Mouse (Mus musculus) urinary bladder, postnatal 4 days (tissue): ENCODE measurements around the gene Lrrc63.

ENCODE experiments used
- DNase-seq, 2 experiments: peaks; one replicate each; pipeline ENCODE4 v3.0.0; 2021 to 2022; ENCODE audit warnings: low spot score in 2 of 2

Gene Lrrc63

GRCm38 (mm10) chr14:75138503-75138902 lies 7.8 kb upstream of the Lrrc63 start:
- no peak for DNase-seq

GRCm38 (mm10) chr14:75136119-75136966 lies 5.7 kb upstream of the Lrrc63 start:
- no peak for DNase-seq

- no peak for DNase-seq
These were observed 749 bp upstream of the Lrrc63 start for GRCm38 (mm10) chr14:75131324-75131935.

- DNase-seq: no peak
These were observed 9.0 kb downstream of the Lrrc63 start for GRCm38 (mm10) chr14:75121658-75122057.

- DNase-seq: no peak
These were observed 27.7 kb downstream of the Lrrc63 start for GRCm38 (mm10) chr14:75102956-75103355.

GRCm38 (mm10) chr14:75077946-75078345 lies 52.7 kb downstream of the Lrrc63 start:
- no peak for DNase-seq

GRCm38 (mm10) chr14:75075299-75076180 lies 55.1 kb downstream of the Lrrc63 start:
- no peak for DNase-seq

GRCm38 (mm10) chr14:75071091-75071490 lies 59.6 kb downstream of the Lrrc63 start:
- DNase-seq: no peak

GRCm38 (mm10) chr14:75069356-75069979 lies 61.2 kb downstream of the Lrrc63 start:
- DNase-seq: no peak

GRCm38 (mm10) chr14:75068430-75069112 lies 62.1 kb downstream of the Lrrc63 start:
- no peak for DNase-seq

- DNase-seq: no peak
These were observed 65.5 kb downstream of the Lrrc63 start for GRCm38 (mm10) chr14:75065211-75065610.

GRCm38 (mm10) chr14:75064520-75064919 lies 66.2 kb downstream of the Lrrc63 start:
- no peak for DNase-seq

GRCm38 (mm10) chr14:75063936-75064335 lies 66.7 kb downstream of the Lrrc63 start:
- DNase-seq: no peak

- DNase-seq: no peak
These were observed 70.1 kb downstream of the Lrrc63 start for GRCm38 (mm10) chr14:75060562-75060961.

GRCm38 (mm10) chr14:75056861-75057431 lies 73.7 kb downstream of the Lrrc63 start:
- DNase-seq: no peak

- DNase-seq: peak in 1 of 2 experiments; percentile 25
These were observed 76.0 kb downstream of the Lrrc63 start for GRCm38 (mm10) chr14:75054455-75055343.

GRCm38 (mm10) chr14:75052451-75052850 lies 78.2 kb downstream of the Lrrc63 start:
- no peak for DNase-seq

- DNase-seq: no peak
These were observed 85.5 kb downstream of the Lrrc63 start for GRCm38 (mm10) chr14:75045184-75045583.

GRCm38 (mm10) chr14:75035431-75035830 lies 95.2 kb downstream of the Lrrc63 start:
- no peak for DNase-seq
